Mouse (Mus musculus): ENCODE results near the gene Ptprb.

The Ptprb gene

DNA sequence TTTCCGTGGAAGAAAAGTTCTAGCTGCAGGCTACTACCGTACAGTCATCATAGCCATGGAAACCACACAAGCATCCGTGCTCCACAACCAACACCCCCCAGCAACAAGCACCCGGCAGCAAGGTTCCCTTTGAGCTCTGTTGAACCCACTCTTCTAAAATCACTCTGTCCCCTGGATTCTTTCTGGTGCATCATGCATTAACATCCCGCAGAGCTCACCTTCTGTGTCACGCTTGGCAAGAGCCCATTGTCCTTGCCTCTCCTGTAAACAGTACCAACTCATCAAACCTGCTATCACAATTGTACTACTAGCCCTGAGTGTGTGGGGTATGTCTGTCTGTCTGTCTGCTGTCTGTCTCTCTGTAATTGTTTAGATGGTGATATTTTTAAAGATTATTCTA, 98.8 kb downstream of the Ptprb start:
- DNase-seq (ENCODE audit: low spot score in 2 of 2), result no peak

DNA sequence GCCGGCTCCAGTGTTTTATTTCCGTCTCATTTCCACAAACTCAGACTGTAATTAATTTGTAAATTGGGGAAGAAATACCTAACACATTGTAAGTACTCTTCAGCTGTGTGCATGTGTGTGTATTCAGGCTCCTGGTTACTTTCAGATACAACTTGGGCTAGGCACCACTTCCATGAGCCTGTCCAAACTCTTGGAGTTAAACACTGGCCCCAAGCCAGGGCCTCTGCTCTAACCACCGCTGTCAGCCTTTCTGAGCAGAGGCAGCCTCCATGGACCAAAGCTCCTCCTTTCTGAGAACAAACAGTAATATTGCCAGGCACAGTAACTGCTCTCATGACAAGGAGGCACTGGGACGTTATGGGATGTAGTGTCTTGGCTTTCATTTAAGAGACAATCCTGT, 101.5 kb downstream of the Ptprb start:
- no peak for DNase-seq (ENCODE audit: low spot score in 2 of 2)

- no peak for DNase-seq (ENCODE audit: low spot score in 2 of 2)
These were observed 107.7 kb downstream of the Ptprb start for GRCm38 (mm10) chr10:116382826-116383685.

DNA sequence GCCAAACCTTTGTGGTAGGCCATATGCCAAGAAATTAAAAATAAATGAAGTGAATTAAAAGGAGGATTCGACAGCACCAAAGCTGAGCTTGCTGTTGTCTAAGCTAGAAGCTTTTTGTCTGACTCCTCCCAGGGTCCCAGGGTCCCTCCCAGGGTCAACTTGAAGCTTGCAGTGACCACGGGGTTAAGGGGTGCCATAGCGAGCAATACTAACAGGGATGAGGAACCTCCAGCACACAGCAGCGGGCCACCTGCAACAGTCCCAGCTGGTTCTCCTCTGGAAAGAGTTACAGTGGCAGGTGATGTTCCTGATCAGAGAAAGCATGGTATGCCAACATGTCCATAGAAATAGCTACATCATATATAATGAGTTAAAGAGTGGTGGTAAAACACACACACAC, 109.1 kb downstream of the Ptprb start:
- no peak for DNase-seq (ENCODE audit: low spot score in 2 of 2)

GRCm38 (mm10) chr10:116386391-116386885, 111.1 kb downstream of the Ptprb start:
- no peak for DNase-seq (ENCODE audit: low spot score in 2 of 2)

DNA sequence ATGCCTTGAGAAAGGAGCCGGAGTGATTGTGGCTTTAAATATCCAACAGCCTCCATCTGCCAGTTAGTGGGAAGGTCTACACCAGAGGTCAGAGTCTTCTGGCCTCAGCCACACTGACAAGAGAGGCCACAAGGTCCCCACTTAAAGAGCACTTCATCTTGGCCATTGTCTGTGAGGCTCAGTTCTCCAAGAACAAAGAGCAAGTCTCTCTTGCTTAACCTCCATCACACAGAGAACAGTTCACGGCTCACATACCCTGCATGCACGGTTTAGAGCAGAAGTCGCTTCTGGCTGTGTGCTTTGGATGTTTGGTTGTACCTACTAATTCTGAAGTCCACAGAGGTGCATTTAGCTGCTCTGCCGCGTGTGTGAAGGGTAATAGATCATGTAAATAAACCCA, 113.5 kb downstream of the Ptprb start:
- no peak for DNase-seq (ENCODE audit: low spot score in 2 of 2)

DNA sequence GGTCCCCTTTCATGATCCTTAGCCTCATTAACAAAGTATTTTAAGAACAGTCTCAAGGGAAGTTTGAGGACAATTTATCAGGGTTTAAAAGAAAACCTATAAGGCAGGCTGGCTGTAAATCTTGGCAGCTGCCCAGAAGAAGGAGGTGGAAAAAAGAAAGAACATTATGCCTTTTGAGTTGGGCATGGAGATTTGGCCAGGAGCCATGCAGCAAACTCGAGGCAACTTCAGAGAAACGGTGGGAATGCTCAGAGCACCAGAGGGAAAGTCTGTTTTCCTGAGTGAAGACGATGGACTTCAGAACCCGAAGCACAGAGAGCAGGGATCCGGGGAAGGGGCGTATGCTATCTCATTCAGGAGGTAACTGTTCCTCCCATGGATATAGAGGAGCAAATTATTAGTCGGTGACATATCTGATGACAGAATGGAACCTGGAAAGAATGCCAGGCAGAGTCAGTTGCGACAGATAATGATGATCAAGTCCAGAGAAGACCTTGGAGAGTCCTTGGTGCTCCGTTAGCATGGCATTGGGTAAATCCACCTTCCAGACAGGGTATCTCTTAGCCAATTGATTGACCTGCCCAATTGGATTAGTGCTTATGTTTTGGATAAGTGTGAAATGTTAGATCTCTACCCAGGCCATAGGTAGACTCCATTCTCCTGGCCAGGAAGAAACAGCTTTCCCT, 118.6 kb downstream of the Ptprb start:
- no peak for DNase-seq (ENCODE audit: low spot score in 2 of 2)

DNA sequence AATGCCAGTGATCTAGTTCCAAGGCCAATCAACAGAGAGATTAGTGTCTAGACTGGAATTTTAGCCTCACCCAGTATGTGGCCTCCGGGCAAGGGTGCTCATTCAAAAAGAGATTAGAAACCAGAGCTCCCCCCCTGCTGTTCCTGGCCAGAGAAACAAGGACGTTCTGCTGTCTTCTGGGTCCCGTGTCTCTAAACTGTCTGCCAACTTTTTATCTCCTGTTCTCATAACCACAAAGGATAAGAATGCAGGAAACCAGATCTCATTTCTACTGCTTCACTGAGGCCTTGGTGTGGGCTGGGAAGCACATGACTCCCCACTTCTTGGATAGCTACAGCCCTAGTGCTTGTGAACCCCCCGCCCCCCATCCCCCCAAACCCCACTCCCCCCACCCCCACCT, 119.3 kb downstream of the Ptprb start:
- no peak for DNase-seq (ENCODE audit: low spot score in 2 of 2)

GRCm38 (mm10) chr10:116396279-116396678, 121.0 kb downstream of the Ptprb start:
- no peak for DNase-seq (ENCODE audit: low spot score in 2 of 2)

DNA sequence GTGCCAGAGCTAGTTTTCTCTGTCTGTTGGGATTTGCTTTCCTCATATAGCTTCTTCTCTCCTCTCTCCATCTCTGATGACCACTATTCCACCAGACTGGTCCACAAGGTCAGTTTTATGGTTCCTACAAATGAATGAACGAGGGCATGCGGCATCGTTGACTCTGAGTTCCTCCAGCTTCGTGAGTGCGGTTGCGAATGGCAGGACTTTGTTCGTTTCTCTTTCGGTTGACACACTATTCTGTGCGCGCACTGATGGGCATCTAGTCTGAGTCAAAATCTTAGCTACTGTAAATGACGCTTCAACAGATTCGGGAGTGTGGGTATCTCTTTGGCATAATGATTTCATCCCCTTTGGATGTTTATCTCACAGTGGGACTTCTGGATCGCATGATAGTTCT, 121.6 kb downstream of the Ptprb start:
- no peak for DNase-seq (ENCODE audit: low spot score in 2 of 2)

DNA sequence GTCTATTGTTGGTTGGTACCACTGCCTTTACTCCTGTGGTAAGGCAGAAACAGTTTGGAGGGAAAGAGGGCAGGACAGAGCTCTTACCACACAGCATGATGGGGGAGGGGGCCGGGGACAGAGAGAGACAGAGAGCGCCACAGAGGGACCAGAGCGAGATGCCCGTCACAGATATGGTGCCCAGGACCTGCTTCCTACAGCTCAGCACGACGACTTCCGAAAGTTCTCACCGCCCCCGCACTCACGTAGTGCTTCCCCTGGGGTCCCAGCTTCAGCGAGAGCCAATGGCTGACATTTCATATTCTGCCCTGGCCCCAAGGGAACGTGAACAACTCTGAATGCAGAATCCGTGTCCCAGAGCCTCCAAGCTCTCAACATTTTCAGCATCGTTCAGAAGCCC, 122.2 kb downstream of the Ptprb start:
- no peak for DNase-seq (ENCODE audit: low spot score in 2 of 2)

- no peak for DNase-seq (ENCODE audit: low spot score in 2 of 2)
These were observed 122.7 kb downstream of the Ptprb start for GRCm38 (mm10) chr10:116397973-116398372.

DNA sequence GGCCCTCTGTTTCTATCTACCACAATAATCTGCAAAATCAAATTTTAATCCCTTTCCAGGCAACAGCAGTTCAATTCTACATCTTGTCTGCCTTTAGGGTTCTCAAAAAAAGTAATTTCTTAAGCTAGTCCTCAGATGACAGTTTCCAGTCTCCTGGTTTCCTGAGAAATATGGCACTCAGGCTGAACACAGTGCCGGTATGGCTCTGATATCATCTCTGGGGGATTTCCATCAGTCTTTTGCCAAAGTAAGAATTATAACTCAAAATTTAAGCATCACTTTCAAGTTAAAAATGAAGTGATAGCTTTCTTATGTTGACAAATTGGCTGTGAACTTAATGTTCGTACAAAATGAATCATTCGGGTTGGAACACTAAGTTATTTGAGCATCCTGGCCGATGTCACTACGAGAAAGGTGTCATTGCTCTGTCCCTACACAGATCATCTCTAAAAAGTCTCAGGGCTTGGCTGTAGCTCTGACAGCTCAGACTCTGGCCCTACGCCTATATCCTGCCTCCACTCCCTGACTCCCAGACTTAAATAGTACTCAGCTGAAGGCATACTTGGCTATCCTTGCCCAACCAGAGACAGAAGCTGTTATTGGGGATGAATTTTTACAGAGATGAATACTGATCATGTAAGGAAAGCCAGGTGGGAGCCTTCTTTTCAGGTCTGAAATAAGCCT, 127.6 kb downstream of the Ptprb start:
- no peak for DNase-seq (ENCODE audit: low spot score in 2 of 2)

DNA sequence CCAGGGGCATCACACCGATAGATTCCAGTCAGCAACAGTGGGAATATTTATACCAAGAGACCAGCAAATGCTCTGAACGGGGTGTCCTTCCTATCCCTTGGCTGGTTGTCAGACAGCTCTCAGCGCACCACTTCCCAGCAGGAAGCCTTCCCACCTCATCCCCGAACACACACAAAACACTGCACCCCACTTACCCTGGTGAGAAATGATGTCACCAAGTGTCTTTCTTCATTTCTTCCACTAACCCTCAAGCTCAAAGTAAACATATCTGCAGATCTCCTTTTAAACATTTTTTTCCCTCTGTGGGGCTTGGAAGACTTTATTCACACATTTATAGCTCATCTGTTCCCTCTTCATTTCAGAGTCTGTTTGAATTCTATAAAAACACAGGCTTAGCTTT, 128.4 kb downstream of the Ptprb start:
- no peak for DNase-seq (ENCODE audit: low spot score in 2 of 2)

DNA sequence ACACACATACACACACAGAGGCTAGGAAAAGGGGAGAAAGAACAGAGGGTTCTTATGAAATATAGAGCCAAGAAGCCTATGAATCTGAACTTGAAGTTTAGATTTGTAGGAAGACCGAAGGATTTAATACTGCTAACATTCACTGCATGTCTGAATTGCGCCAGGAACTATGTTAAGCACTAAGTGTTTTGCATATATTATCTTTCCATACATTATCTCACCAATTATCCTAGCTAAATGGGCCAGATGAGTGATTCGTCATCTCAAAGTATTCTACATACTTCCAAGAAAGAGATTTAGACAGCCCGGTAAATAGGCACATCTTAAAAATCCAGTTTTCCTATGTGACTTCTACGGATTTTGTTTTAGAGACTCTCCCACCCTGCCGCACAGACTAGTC, 129.7 kb downstream of the Ptprb start:
- DNase-seq (ENCODE audit: low spot score in 2 of 2), result no peak

DNA sequence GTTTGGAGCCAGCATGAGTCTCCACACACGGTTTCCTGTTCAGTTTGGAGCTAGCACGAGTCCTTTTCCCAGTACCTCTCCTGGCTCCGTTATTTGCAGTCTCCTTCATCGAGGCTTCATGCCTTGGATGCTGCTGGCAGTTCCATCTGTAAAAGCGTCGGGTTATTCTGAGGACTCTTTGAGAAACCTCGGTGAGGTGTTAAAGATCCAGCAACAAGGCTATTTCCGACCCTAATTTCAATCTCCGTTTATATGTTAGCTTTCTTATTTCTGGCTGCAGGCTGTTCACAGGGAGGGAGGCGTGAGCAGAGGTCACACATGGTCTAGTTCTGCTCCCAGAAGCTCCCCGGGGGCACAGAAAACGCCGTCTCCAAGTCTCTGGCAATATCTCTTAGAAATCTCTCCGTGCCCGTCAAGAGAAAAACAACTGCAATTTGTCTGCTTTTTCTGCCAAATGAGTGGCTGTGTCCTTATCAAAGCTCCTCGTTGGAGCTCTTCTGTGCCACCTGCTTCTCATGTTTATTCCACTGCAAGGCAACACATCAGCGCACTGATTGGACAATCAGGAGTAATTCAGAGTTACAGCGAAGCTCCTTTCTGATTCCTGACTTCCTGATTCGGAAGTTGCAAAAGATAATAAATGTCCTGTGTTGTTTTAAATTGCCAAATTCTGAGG, 132.5 kb downstream of the Ptprb start:
- DNase-seq (ENCODE audit: low spot score in 2 of 2), result no peak

DNA sequence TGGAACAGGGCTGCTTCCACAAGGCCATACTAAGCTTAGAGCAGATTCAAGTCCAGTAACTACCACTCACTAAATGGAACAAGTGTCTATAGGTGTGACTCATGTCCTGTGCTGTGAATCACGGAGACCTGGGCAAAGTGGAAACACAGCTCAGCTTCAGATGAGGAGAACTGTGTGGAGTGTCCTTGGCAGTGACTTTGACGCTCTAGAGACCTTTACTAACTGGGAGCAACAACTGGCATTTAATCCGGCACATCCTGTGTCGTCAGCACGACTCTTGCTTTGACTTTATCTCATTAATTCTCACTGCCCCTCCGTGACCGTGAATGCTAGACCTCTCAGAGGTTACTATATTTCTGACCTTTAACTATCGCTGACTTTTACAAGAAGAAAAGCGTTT, 135.5 kb downstream of the Ptprb start:
- no peak for DNase-seq (ENCODE audit: low spot score in 2 of 2)

- DNase-seq (ENCODE audit: low spot score in 2 of 2), result no peak
These were observed 140.8 kb downstream of the Ptprb start for GRCm38 (mm10) chr10:116416142-116416541.

DNA sequence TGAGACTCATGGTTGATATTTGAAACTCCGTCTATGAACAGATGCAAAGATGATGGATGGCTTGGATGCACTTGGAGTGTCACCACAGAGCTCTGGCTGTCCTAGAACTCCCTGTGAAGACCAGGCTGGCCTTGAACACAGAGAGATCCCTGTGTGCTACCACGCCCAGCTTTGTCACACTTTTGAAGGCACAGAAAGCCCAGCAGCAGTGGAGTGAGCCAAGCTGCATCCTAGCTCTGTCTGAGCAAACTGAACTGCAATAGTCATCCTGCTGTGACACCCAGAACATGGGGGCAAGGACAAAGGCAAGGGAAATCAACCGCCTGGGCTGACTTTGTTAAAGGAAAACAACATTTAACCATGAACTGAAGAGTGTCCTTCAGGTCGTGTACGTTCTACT, 141.4 kb downstream of the Ptprb start:
- DNase-seq (ENCODE audit: low spot score in 2 of 2), result no peak

DNA sequence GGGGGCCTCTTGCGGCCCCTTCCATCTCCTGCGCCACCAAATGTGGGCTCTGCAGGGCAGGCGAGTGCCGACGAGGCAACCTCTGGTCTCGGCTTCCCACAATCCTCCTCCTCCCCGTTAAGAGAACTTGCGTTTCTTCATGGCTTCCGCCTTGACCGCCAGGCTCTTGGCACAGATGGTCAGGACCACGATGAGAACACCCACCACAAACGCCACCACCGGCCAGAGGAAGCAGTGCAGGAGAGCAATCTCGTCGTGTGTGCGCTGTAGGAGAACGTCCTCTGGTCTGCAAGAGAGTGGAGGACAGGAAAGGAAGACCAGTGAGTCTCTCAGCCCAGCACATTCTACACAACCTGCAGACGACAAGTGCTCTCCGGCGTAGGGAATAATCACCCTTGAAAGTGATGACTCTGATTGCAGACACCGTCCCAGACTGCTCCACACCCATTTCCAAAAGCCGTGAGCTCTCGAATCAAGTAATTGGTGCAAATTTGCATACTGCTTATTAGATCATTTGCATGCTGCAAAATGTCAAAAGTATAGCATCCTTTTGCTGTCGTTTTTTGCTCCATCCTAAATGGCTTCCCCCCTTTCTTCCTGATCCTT, 142.9 kb downstream of the Ptprb start:
- DNase-seq (ENCODE audit: low spot score in 2 of 2), result no peak

GRCm38 (mm10) chr10:116420976-116421375, 145.7 kb downstream of the Ptprb start:
- no peak for DNase-seq (ENCODE audit: low spot score in 2 of 2)

DNA sequence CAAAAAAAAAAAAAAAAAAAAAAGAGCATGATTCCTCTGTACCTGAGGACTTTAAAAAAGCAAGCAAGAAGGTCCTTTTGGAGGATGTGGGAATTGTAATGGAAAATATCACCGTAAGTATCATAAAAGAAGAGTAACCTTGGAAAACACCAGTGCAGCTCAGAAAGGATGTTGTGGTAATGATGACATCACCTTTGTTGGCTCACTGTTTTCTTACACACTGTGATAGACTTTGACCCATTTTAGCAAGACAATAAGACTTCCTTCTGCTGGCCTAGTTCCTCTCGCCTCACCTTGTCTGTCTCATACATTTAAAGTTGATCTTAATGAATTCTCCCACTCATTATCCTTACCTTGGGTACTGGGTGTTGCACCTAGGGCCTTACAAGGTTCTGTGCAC, 147.2 kb downstream of the Ptprb start:
- no peak for DNase-seq (ENCODE audit: low spot score in 2 of 2)
